Mouse (Mus musculus): ENCODE results near the gene Nck2.

Gene Nck2

DNA sequence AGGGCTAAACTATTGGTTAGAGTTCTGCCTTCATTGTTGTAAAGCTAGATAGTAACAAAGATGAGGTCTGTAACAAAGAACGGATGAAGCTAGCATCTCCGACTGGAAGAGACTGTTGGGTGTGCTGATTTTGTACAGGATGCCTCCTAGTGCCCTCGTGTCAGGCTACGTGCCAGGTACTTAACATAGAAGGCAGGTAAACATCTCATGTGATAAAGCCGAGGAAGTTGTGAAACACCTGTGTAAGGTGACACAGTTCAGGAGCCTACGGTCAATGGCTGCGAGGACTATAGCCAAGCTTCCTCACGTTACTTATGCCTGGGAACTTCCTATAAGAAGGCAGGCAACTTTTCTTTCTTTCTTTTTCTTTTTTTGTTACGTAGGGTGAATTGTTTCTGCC, at the start of gene Nck2:
Gene Nck2 (plus strand): TSS at position 49 of the 400 bp plus-strand sequence.
- no peak for DNase-seq (ENCODE audit: low spot score in 2 of 2)

- no peak for DNase-seq (ENCODE audit: low spot score in 2 of 2)
These were observed 49.3 kb upstream of the Nck2 start for GRCm38 (mm10) chr1:43395040-43395439.

- DNase-seq (ENCODE audit: low spot score in 2 of 2), result no peak
These were observed 48.6 kb upstream of the Nck2 start for GRCm38 (mm10) chr1:43395799-43396198.

DNA sequence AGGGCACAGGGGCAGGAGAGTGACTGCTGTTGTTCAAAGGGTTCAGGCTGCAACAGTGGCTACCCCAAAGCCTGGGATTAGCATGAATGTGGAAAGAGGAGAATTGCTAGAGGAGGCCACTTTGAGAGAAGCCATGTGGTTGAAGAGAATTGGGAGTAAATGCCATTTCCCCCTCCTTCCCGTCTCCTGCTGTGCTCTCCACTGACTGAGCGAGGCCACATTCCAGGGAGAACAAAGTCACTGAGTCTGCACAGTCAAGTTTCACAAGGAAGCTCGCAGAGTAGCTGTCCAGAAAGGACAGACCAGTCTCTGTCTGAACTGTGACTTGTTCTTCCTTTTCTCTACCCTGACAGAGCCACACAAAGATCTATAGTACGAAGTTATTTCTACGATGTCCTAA, 47.9 kb upstream of the Nck2 start:
- DNase-seq (ENCODE audit: low spot score in 2 of 2), result no peak

DNA sequence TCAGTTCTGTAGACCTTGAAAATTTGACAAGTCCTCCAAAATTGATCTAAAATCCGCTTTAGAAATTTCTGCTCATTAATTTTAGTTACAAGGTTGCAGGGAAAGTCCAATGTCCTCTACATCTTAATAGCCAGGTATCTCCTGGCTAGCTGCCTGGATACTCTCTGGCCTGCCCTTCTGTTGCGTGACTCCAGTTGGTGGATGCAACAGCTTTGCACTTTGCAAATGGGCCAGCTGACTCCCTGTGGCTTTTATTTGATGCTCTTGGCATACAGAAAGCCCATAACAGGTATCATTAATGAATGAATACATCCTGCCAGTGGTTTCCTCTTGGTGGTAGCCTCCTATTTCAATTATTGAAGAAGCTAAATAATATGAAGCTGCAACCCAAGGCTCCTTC, 47.3 kb upstream of the Nck2 start:
- DNase-seq (ENCODE audit: low spot score in 2 of 2), result no peak

GRCm38 (mm10) chr1:43398738-43399601, 45.4 kb upstream of the Nck2 start:
- no peak for DNase-seq (ENCODE audit: low spot score in 2 of 2)

GRCm38 (mm10) chr1:43399602-43400216, 44.7 kb upstream of the Nck2 start:
- DNase-seq (ENCODE audit: low spot score in 2 of 2), result no peak

GRCm38 (mm10) chr1:43400655-43401054, 43.7 kb upstream of the Nck2 start:
- DNase-seq (ENCODE audit: low spot score in 2 of 2), result no peak

GRCm38 (mm10) chr1:43403341-43403740, 41.0 kb upstream of the Nck2 start:
- DNase-seq (ENCODE audit: low spot score in 2 of 2), result no peak

DNA sequence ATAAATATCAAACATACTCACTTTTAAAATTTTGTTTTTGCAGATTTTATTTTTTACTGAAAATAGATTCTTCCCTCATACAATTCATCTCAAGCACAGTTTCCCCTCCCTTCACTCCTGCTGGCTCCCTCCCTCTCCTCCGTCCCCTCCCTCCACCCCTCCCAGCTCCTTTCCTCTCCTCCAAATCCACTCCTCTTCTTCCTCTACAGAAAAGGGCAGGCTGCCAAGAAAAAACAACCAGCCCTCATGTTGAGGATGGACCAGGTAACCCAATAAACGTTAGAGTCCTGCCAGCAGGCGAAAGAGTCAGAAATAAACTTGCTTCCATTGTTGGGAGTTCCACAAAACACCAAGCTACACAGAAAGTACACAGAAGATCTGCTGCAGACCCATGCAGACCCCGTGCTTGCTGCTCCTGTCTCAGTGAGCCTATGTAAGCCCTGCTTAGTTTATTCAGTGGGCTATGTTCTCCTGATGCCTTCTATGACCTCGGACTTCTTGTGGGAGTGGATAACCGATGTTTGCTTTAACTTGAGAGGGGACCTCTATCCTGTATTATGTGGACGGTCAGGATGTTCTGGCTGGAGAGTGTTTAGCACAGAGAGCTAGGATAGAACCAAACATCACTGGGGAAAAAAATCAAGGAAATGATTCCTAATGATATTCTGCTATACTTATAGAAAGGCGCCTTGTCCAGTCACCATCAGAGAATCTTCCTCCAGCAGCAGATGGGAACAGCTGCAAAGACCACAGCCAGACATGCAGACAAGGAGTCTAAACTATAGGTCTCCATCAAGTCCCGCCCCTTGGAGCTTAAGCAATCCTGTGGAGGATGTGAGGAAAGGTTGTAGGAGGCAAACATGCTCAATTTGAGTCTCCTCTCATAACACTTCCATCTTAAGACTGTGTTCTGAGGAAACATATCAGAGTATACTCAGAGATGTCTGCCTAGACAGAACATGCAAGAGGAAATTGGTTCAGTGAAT, 39.4 kb upstream of the Nck2 start:
- DNase-seq (ENCODE audit: low spot score in 2 of 2), result no peak

DNA sequence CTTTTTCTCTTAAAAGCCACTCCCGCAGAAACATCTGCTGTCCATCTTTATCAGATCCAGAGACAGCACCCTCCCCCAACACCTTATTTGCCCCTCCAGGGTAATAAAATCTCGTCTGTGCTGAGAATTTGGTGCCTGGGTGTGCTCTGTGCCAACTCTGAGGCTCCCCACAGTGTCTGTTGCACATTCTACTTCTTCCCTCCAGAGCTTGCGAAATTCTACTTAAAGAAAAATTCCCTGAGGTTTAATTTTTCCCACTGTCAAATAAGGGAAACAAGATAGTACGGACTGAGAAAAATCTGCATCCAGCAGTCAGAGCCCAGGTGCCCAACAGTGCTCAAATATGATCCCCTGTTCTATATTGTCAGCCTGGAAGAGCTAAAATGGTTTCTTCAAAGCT, 35.4 kb upstream of the Nck2 start:
- DNase-seq (ENCODE audit: low spot score in 2 of 2), result no peak

- DNase-seq (ENCODE audit: low spot score in 2 of 2), result no peak
These were observed 31.6 kb upstream of the Nck2 start for GRCm38 (mm10) chr1:43412825-43413224.

GRCm38 (mm10) chr1:43413298-43413697, 31.1 kb upstream of the Nck2 start:
- DNase-seq (ENCODE audit: low spot score in 2 of 2), result no peak

GRCm38 (mm10) chr1:43413749-43414148, 30.6 kb upstream of the Nck2 start:
- DNase-seq (ENCODE audit: low spot score in 2 of 2), result no peak

- no peak for DNase-seq (ENCODE audit: low spot score in 2 of 2)
These were observed 30.2 kb upstream of the Nck2 start for GRCm38 (mm10) chr1:43414228-43414627.

DNA sequence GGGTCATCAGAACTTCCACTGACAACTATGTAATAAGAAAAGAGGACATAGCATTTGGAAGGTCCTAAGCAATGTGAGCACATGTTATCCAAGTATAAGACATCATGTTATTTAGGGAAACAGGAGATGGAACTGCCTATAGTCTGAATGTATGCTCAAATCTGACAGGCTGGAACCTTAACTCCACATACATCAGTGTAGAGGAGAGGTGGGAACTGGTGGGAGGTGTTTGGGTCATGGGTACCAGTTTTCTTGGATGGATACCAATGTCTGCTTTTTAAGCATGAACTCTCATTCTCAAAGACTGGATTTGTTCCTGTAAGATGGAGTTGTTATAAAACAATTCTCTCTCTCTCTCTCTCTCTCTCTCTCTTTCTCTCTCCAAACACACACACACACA, 29.4 kb upstream of the Nck2 start:
- DNase-seq (ENCODE audit: low spot score in 2 of 2), result no peak

DNA sequence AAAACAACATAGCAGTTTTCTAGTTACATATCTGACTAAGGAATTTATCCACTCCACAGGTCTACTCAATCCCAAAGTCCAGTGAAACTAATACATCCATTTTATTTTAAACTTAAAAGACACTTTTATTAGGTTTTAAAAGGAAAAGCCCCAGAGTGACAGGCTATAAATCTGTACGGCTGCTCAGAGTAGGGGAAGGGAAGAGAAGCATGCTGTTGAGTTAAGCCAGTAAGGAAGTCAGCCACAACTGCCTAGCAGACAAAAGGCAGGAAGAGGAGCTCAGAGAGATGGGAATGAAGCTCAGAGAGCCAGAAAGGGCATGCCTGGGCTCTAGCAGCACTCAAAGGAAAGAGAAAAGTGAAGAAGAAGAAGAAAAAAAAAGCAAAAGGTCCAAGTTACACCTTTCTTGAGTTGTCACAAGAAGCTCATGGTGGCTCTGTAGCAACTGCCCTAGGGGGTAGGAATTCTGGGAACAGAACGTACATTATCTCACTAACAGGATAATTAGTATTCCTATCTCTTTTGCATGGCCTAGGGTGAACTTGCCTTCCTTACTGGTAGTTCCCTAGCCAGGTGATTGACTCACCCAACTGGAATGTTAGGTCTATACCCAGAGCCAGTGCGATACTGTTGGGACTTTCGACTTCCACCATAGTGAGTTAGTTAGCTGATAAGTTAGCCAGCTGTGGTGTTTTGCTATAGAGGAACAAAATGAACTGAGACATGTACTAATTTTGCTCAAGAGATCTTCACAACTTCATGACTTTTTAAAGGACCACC, 21.2 kb upstream of the Nck2 start:
- no peak for DNase-seq (ENCODE audit: low spot score in 2 of 2)

DNA sequence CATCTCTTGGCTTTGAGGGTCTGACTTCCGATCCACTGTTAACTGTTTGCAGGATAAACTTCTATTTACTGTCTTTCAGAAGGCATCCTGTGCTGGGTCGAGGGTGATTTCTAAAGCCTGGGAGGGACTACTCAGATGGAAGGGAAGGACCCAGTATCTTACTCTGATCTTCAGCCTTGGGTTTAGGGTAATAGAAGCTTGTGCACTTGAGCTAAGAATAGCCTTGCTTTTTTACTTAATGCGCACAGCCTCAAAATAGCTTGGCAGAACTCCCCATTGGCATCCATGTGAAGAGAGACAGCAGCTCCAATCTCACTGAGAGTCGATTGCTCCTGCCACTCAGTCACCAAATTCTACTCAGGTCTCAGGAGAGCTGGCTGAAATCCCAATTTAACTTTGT, 17.9 kb upstream of the Nck2 start:
- no peak for DNase-seq (ENCODE audit: low spot score in 2 of 2)

DNA sequence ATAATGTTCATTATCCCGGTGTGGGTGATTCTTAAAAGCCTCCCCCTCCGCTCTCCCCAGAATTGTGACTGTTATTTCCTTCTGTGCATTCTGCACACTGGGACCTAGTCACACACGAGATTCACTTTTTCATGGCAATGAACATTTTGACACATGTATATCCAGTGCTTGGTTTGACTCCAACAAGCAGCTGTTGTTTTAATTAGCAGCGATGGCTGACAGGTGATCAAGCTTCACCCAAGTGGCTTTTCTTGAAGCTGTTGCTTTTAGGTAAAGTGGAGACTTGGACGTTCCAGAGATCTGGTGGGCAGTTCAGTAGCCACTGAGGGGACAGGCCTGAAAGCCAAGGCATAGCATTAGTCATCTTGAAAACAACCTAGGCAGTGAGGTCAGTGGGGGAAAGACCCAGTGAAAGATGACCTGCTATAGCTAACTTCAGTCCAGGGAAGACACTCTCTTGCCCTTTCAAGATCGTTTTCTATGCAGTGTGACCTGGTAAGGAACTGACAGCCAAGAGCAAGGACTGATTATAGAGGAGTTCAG, 17.3 kb upstream of the Nck2 start:
- DNase-seq (ENCODE audit: low spot score in 2 of 2), result no peak

DNA sequence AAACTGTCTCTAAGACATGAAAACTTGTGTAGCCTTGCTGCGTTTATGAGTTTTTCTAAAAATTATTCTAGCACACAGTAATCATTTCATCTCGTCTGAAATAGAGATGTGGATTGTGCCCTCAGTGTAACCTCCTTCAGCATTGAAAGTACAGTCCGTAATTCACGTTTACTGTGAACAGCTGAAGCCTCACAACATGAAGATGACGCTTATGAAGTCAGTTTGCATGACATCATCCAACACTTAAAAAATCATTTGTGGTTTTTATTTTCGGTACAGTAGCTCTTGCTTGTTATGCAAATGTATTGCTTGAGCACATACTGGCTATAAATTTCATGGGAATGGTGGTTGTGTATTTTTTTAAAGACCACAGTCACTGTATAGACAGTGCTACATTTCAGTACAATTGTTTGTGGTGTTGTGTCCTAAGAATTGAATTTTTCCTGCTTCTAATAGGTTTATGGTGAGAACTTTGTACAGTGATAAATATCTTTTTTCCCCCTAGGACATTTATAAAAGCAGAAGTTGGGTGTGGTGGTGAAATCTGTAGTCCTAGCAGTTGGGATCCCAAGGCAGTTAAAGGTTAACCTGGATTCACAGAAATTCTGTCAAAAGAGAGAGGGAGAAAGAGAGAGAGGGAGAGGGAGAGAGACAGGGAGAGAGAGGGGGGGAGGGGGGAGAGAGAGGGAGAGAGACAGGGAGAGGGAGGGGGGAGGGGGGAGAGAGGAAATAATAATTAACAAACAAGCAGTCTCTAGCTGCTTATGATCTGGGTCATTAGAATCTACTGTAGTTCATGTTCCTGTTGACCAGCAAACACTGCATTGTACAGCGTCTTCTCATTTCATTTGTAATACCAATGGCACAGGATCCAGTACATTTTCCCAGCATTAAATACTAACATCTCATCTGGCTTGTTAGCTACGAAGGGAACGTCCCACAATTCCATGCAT, 14.2 kb upstream of the Nck2 start:
- DNase-seq (ENCODE audit: low spot score in 2 of 2), result no peak
